Mouse (Mus musculus): ENCODE results near the gene Ppm1g. TPM values are rescaled to one million over a fixed set of nuclear protein-coding genes. Genes with fewer than 3 reads are reported as not detected.
A peak's percentile ranks its signal among the peaks of the same experiment; 100 is the strongest.

The Ppm1g gene
- polyA plus RNA-seq, 1 experiment from 2014 or later = 172 TPM

GRCm38 (mm10) chr5:31202933-31203332, 17.6 kb downstream of the Ppm1g start:
- Histone ChIP-seq H3K27ac (ENCODE audit: low read depth, low read length) (no peak overlapping the region), H3K4me2 (ENCODE audit: low read length) (peak overlapping the region; percentile 83), H3K9ac (ENCODE audit: low read depth, low read length) (no peak overlapping the region), H3K27me3 (replicated peaks; ENCODE audit: control insufficient read depth, insufficient read depth, low read length) (no peaks in the 10 kb centered on the region), H3K36me3 (ENCODE audit: control insufficient read depth, insufficient read depth, low read length) (peaks cover 64% of the 10 kb centered on the region), H3K9me3 (ENCODE audit: control insufficient read depth, low read length) (peaks cover 5% of the 10 kb centered on the region; the same call in 1 of the 2 replicates), H3K4me3 (ENCODE audit: low read length) (peak overlapping the region; percentile 85; the same call in 1 of the 2 replicates), H3K4me1 (ENCODE audit: control insufficient read depth, insufficient read depth, low read depth, low read length) (peaks cover 18% of the 10 kb centered on the region)
- ATAC-seq = no peak
- 90% methylated on average over 7 of the region's 7 CpGs for WGBS

GRCm38 (mm10) chr5:31201742-31202590, 18.5 kb downstream of the Ppm1g start, which contains the start of gene Zfp513:
Gene Zfp513, minus strand, starts transcription at chr5:31202303.
- H3K4me1 ChIP-seq (ENCODE audit: control insufficient read depth, insufficient read depth, low read depth, low read length) = peaks cover 18% of the 10 kb centered on the region
- ATAC-seq = peak; percentile 98
- H3K4me3 ChIP-seq (ENCODE audit: low read length) = peak within 1 kb of the TSS; percentile 85
- WGBS = under 1% methylated on average over 47 of the region's 53 CpGs
- peaks cover 63% of the 10 kb centered on the region for H3K36me3 ChIP-seq (ENCODE audit: control insufficient read depth, insufficient read depth, low read length)
- H3K4me2 ChIP-seq (ENCODE audit: low read length) = peak within 1 kb of the TSS; percentile 93
- H3K9ac ChIP-seq (ENCODE audit: low read depth, low read length) = peak within 1 kb of the TSS; percentile 90
- peaks cover 5% of the 10 kb centered on the region; the same call in 1 of the 2 replicates for H3K9me3 ChIP-seq (ENCODE audit: control insufficient read depth, low read length)
- H3K27me3 ChIP-seq (replicated peaks; ENCODE audit: control insufficient read depth, insufficient read depth, low read length) = no peaks in the 10 kb centered on the region
- peak within 1 kb of the TSS; percentile 89 for H3K27ac ChIP-seq (ENCODE audit: low read depth, low read length)

DNA sequence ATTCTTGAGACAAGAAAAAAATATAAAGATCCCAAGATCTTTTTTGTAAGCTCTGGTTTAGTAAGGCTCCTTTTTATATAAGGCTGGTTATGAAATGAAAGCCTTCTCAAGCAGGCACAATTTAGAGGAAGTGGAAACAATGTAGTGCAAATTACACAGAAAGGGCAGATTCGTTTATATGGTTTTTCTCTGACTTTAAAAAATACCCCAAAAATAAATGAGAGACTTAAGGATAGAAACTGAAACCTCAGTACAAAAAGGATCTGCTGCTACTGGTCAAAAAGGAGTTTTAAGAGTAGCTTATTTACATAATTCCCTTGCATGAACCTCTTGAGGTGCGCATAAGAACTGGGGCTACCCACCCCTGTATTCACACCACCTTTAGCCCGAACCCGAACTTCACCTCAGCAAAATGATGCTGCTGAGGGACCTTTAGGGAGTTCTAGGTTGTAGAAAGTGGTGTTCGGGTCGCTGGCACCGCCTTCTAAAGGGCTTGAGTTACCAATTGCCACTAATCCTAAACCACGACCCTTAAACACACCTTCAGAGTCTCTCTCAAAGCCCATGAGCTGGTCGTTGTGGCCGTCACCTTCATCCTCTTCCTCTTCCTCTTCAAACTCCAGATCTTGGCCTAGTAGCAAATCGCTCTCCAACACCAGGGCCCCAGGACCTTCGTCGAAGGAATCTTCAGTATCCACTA, 19.3 kb downstream of the Ppm1g start:
- WGBS = 24% methylated on average over 13 of the region's 13 CpGs
- peak overlapping the region; percentile 89 for H3K27ac ChIP-seq (ENCODE audit: low read depth, low read length)
- ATAC-seq = no peak

DNA sequence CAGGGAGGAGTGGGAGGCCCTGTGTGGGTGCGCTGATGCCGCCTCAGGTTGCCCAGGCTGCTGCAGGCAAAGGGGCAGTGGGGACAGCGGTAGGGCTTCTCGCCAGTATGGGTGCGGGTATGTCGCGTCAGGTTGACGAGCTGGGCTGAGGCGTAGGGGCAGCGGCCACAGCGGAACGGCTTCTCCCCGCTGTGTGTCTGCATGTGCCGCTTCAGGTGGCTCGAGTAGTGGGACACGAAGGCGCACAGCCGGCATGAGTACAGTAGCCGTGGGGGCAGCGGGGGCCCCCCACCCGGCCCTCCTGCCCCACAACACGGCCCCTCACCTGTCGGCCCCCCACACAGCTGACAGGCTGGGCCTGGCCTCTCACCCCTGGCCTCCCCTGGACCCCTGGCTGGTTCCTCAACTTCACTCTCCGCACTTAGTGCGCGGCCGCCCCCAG, 20.1 kb downstream of the Ppm1g start:
- H3K4me3 ChIP-seq (ENCODE audit: low read length) = no peak overlapping the region
- H3K9me3 ChIP-seq (ENCODE audit: control insufficient read depth, low read length) = peaks cover 5% of the 10 kb centered on the region; the same call in 1 of the 2 replicates
- no peak overlapping the region for H3K4me2 ChIP-seq (ENCODE audit: low read length)
- H3K9ac ChIP-seq (ENCODE audit: low read depth, low read length) = no peak overlapping the region
- H3K27me3 ChIP-seq (replicated peaks; ENCODE audit: control insufficient read depth, insufficient read depth, low read length) = no peaks in the 10 kb centered on the region
- peaks cover 67% of the 10 kb centered on the region for H3K36me3 ChIP-seq (ENCODE audit: control insufficient read depth, insufficient read depth, low read length)
- 91% methylated on average over 27 of the region's 27 CpGs for WGBS
- no peak overlapping the region for H3K27ac ChIP-seq (ENCODE audit: low read depth, low read length)
- peaks cover 18% of the 10 kb centered on the region for H3K4me1 ChIP-seq (ENCODE audit: control insufficient read depth, insufficient read depth, low read depth, low read length)
- ATAC-seq = no peak

More for the DNA sequence above, 19.3 kb downstream of the Ppm1g start:
- H3K27me3 ChIP-seq (replicated peaks; ENCODE audit: control insufficient read depth, insufficient read depth, low read length) = no peaks in the 10 kb centered on the region
- peak overlapping the region; percentile 85 for H3K4me3 ChIP-seq (ENCODE audit: low read length)
- peaks cover 5% of the 10 kb centered on the region; the same call in 1 of the 2 replicates for H3K9me3 ChIP-seq (ENCODE audit: control insufficient read depth, low read length)
- H3K9ac ChIP-seq (ENCODE audit: low read depth, low read length) = peak overlapping the region; percentile 90
- peak overlapping the region; percentile 93 for H3K4me2 ChIP-seq (ENCODE audit: low read length)
- peaks cover 66% of the 10 kb centered on the region for H3K36me3 ChIP-seq (ENCODE audit: control insufficient read depth, insufficient read depth, low read length)
- peaks cover 18% of the 10 kb centered on the region for H3K4me1 ChIP-seq (ENCODE audit: control insufficient read depth, insufficient read depth, low read depth, low read length)

GRCm38 (mm10) chr5:31199893-31200292, 20.6 kb downstream of the Ppm1g start:
- Histone ChIP-seq H3K4me1 (ENCODE audit: control insufficient read depth, insufficient read depth, low read depth, low read length) (peaks cover 18% of the 10 kb centered on the region), H3K36me3 (ENCODE audit: control insufficient read depth, insufficient read depth, low read length) (peaks cover 66% of the 10 kb centered on the region), H3K27me3 (replicated peaks; ENCODE audit: control insufficient read depth, insufficient read depth, low read length) (no peaks in the 10 kb centered on the region), H3K27ac (ENCODE audit: low read depth, low read length) (no peak overlapping the region), H3K4me2 (ENCODE audit: low read length) (no peak overlapping the region), H3K9ac (ENCODE audit: low read depth, low read length) (no peak overlapping the region), H3K9me3 (ENCODE audit: control insufficient read depth, low read length) (peaks cover 5% of the 10 kb centered on the region; the same call in 1 of the 2 replicates), H3K4me3 (ENCODE audit: low read length) (no peak overlapping the region)
- ATAC-seq = no peak
- 74% methylated on average over 9 of the region's 9 CpGs for WGBS

DNA sequence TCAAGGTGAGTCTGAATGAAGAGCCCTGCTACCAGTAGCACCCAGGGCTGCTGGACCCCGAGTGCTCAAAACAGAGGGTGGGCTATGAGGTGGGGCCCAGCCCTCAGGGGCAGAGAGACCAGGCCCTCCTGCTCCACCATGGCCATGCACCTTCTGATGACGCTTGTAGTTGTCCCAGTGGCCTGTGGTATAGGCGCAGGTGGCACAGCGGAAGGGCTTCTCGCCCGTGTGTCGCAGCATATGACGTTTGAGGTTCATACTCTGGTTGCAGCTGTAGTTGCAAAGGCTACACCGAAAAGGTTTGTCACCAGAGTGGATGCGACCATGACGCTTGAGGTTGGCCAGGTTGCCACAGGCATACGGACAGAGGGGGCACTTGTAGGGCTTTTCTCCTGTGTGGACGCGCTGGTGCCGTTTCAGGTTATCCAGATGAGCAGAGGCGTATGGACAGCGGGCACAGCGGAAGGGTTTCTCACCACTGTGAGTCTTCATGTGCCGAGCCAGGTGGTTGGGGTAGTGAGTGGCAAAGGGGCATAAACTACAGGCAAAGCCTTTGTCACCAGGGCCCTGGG, 21.1 kb downstream of the Ppm1g start:
- Histone ChIP-seq H3K4me2 (ENCODE audit: low read length) (no peak overlapping the region), H3K4me1 (ENCODE audit: control insufficient read depth, insufficient read depth, low read depth, low read length) (peaks cover 20% of the 10 kb centered on the region), H3K9ac (ENCODE audit: low read depth, low read length) (no peak overlapping the region), H3K4me3 (ENCODE audit: low read length) (no peak overlapping the region), H3K36me3 (ENCODE audit: control insufficient read depth, insufficient read depth, low read length) (peaks cover 62% of the 10 kb centered on the region), H3K9me3 (ENCODE audit: control insufficient read depth, low read length) (peaks cover 5% of the 10 kb centered on the region; the same call in 1 of the 2 replicates), H3K27me3 (replicated peaks; ENCODE audit: control insufficient read depth, insufficient read depth, low read length) (no peaks in the 10 kb centered on the region), H3K27ac (ENCODE audit: low read depth, low read length) (no peak overlapping the region)
- ATAC-seq = no peak
- 92% methylated on average over 19 of the region's 19 CpGs for WGBS

- H3K9ac ChIP-seq (ENCODE audit: low read depth, low read length) = no peak overlapping the region
- H3K9me3 ChIP-seq (ENCODE audit: control insufficient read depth, low read length) = peaks cover 5% of the 10 kb centered on the region; the same call in 1 of the 2 replicates
- H3K27me3 ChIP-seq (replicated peaks; ENCODE audit: control insufficient read depth, insufficient read depth, low read length) = no peaks in the 10 kb centered on the region
- H3K36me3 ChIP-seq (ENCODE audit: control insufficient read depth, insufficient read depth, low read length) = peaks cover 57% of the 10 kb centered on the region
- H3K4me3 ChIP-seq (ENCODE audit: low read length) = no peak overlapping the region
- no peak for ATAC-seq
- no peak overlapping the region for H3K27ac ChIP-seq (ENCODE audit: low read depth, low read length)
- WGBS = 80% methylated on average over 5 of the region's 5 CpGs
- peaks cover 26% of the 10 kb centered on the region for H3K4me1 ChIP-seq (ENCODE audit: control insufficient read depth, insufficient read depth, low read depth, low read length)
- H3K4me2 ChIP-seq (ENCODE audit: low read length) = no peak overlapping the region
Observed at GRCm38 (mm10) chr5:31198616-31199320, 21.7 kb downstream of the Ppm1g start.

DNA sequence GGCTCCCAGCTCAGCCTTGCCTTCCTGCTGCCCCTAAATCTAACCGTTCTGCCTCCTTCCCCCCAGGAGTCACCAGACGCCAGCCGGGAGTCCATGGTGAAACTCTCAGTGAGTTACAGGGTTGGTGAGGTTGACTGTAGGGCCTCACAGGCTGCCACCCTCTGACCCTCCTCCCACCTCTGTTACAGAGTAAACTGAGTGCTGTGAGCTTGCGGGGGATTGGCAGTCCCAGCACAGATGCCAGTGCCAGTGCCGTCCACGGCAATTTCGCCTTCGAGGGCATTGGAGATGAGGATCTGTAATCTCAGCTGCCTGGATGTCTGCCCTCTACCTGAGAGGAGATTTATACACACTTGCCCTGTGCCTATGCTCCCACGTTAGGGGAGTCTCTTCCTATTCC, 22.3 kb downstream of the Ppm1g start:
- Histone ChIP-seq H3K36me3 (ENCODE audit: control insufficient read depth, insufficient read depth, low read length) (peaks cover 51% of the 10 kb centered on the region), H3K27me3 (replicated peaks; ENCODE audit: control insufficient read depth, insufficient read depth, low read length) (no peaks in the 10 kb centered on the region), H3K9ac (ENCODE audit: low read depth, low read length) (no peak overlapping the region), H3K4me1 (ENCODE audit: control insufficient read depth, insufficient read depth, low read depth, low read length) (peaks cover 27% of the 10 kb centered on the region), H3K4me2 (ENCODE audit: low read length) (no peak overlapping the region), H3K4me3 (ENCODE audit: low read length) (no peak overlapping the region), H3K9me3 (ENCODE audit: control insufficient read depth, low read length) (peaks cover 5% of the 10 kb centered on the region; the same call in 1 of the 2 replicates), H3K27ac (ENCODE audit: low read depth, low read length) (no peak overlapping the region)
- WGBS = 83% methylated on average over 9 of the region's 9 CpGs
- ATAC-seq = no peak

Data from hindbrain, embryonic 16.5 days (tissue).